Mouse (Mus musculus) CH12.LX (cell line): Measurements from ENCODE around the gene Spn.
"Not testable (repeated sequence)": the region's sequence is repeated elsewhere in the genome, so short reads cannot be mapped to it uniquely, and the experiment has no call there.

Experiments used
- CHD1 ChIP-seq: IDR thresholded peaks from 2 replicates; pipeline ENCODE4 v1.6.1; 2012; ENCODE audit warnings: low read depth, low read length, improper control_type of control experiment, inconsistent platforms
- CHD2 ChIP-seq: IDR thresholded peaks from 2 replicates; pipeline ENCODE4 v1.6.1; 2011; ENCODE audit warnings: low read length, improper control_type of control experiment
- CTCF ChIP-seq, 2 experiments: IDR thresholded peaks in 1 of 2; conservative IDR thresholded peaks in 1 of 2; 2 replicates each; pipeline ENCODE4 v1.5.1; 2011 to 2012; ENCODE audit warnings: low read depth in 2 of 2, low read length in 2 of 2, improper control_type of control experiment in 1 of 2, inconsistent platforms in 1 of 2, mild to moderate bottlenecking in 1 of 2, moderate library complexity in 1 of 2
- EP300 ChIP-seq: IDR thresholded peaks from 2 replicates; pipeline ENCODE4 v1.6.1; 2011; ENCODE audit warnings: low read length, improper control_type of control experiment
- JUN ChIP-seq: IDR thresholded peaks from 2 replicates; pipeline ENCODE4 v1.6.1; 2011; ENCODE audit warnings: low read depth, mild to moderate bottlenecking, low read length, improper control_type of control experiment, moderate library complexity; ENCODE audit not compliant: insufficient read depth
- MAX ChIP-seq: IDR thresholded peaks from 2 replicates; pipeline ENCODE4 v1.6.1; 2011; ENCODE audit warnings: low read length, improper control_type of control experiment
- MYC ChIP-seq: IDR thresholded peaks from 2 replicates; pipeline ENCODE4 v1.6.1; 2011; ENCODE audit warnings: low read depth, mild to moderate bottlenecking, improper control_type of control experiment, low read length
- POLR2A ChIP-seq: IDR thresholded peaks from 2 replicates; pipeline ENCODE4 v1.6.1; 2011; ENCODE audit warnings: low read depth, mild to moderate bottlenecking, improper control_type of control experiment, low read length
- SIN3A ChIP-seq: IDR thresholded peaks from 2 replicates; pipeline ENCODE4 v1.6.1; 2012; ENCODE audit warnings: low read length, improper control_type of control experiment, inconsistent platforms
- USF1 ChIP-seq: IDR thresholded peaks from 2 replicates; pipeline ENCODE4 v1.6.1; 2014; ENCODE audit warnings: low read depth, mild to moderate bottlenecking, inconsistent platforms, low read length, improper control_type of control experiment
- USF2 ChIP-seq: conservative IDR thresholded peaks from 2 replicates; pipeline ENCODE4 v1.6.1; 2011; ENCODE audit warnings: low read depth, low read length, improper control_type of control experiment
- ZNF384 ChIP-seq: IDR thresholded peaks from 2 replicates; pipeline ENCODE4 v1.6.1; 2012; ENCODE audit warnings: low read depth, low read length, improper control_type of control experiment, inconsistent platforms

DNA sequence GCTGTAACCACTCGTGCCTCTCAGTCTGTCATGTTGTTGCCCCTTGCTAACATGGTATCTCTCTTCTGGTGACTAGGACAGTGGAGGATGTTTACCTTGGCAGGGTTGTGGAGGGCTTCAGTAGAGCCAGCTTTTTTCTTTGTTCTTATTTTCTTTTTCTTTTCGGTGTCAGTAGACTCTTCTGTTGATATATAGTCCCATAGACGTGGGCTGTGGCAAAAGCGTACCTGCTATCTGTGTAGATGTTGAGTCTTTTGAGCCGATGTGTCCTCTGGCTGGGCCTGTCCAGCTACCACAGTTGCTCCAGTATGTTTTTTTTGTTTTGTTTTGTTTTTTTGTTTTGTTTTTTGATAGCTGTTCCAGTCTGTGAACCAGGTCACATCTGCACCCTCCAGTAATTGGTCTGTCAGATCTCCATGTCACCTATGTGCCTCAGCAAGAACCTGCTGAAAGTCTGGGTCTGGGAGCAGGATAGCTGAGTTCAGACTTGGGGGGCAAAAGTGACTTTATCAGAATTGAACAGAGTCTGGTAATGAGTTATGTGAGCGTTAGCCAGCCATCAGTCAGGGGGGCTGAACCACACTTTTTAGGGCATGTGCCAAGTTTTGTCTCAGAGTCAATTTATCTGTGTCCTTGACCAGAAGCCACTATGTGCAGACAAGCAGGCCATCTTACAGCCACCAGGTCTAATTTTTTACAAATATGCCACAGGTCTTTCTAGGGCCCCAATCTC lies 50.2 kb downstream of the Spn start, which contains the start of gene Zg16:
- not testable (repeated sequence) for TF ChIP-seq EP300; CTCF (conservative IDR thresholded peaks at IDR 0.05 in 1 of 2, IDR thresholded peaks at IDR 0.05 in 1 of 2; ENCODE audit: low read depth in 2 of 2, low read length in 2 of 2); USF2; POLR2A; CHD2; SIN3A; USF1; CHD1; JUN; MAX; ZNF384; MYC
